Mouse (Mus musculus) bone marrow, adult 2 months (tissue): Measurements from ENCODE around the gene Tacc2.

Source experiments
- CTCF ChIP-seq: fragments of 200-500 bp; IDR thresholded peaks from 2 replicates; pipeline ENCODE4 v1.5.1; 2011; ENCODE audit warnings: low read length, control low read depth; ENCODE audit not compliant: control insufficient read depth, insufficient read depth
- POLR2A ChIP-seq: fragments of 200-500 bp; IDR thresholded peaks from 2 replicates; pipeline ENCODE4 v1.6.1; 2011; ENCODE audit warnings: low read depth, mild to moderate bottlenecking, control low read depth, low read length, borderline replicate concordance; ENCODE audit not compliant: control insufficient read depth

GRCm38 (mm10) chr7:130645994-130646761 is 68.9 kb downstream of the Tacc2 start:
- TF ChIP-seq CTCF (no peak), POLR2A (no peak)
